ENCODE assay signal across 8 mouse cellular contexts in genomic region chr5:108268127-108269062, GRCm38 (mm10). TPM values are rescaled to one million over a fixed set of nuclear protein-coding genes. Genes with fewer than 3 reads are reported as not detected.
DNase-seq lines count a peak whose midpoint lies in the region; ATAC-seq and TF ChIP-seq lines count a peak whose summit lies in the region.

TSS of gene Dr1 (plus strand) at chr5:108268897.

- no peaks in the 10 kb centered on the region for H3K27me3 ChIP-seq in MEL (ENCODE audit: control insufficient read depth in 1 of 2, insufficient read depth in 2 of 2, low read length in 2 of 2)
- H3K27me3 ChIP-seq in forebrain, embryonic 16.5 days (replicated peaks; ENCODE audit: control insufficient read depth, insufficient read depth, low read length): no peaks in the 10 kb centered on the region
- no peaks in the 10 kb centered on the region for H3K27me3 ChIP-seq in lung, embryonic 16.5 days (ENCODE audit: control insufficient read depth, insufficient read depth, low read depth, low read length)

- TF ChIP-seq RAD21 in MEL (IDR thresholded peaks at IDR 0.05; ENCODE audit: low read depth, low read length): no peak

- H3K27ac ChIP-seq in MEL (ENCODE audit: control insufficient read depth, low read depth, low read length): peak within 1 kb of the TSS; percentile 87
- peak within 1 kb of the TSS; percentile 95 for H3K27ac ChIP-seq in forebrain, embryonic 16.5 days (ENCODE audit: low read length)
- H3K27ac ChIP-seq in lung, embryonic 16.5 days (ENCODE audit: low read length): peak within 1 kb of the TSS; percentile 98

- intact Hi-C loops in heart, postnatal 36 days (cut with DNase I): loop anchor here (2.0 to 10.0 kb wide), 8 partner anchors 44 to 399 kb away; partner anchors contain the start of genes Ccdc18, Dgkq, Gm42517 and Mtf2

- H3K4me2 ChIP-seq in forebrain, embryonic 16.5 days (ENCODE audit: low read length): peak within 1 kb of the TSS; percentile 97
- peak within 1 kb of the TSS; percentile 88 for H3K4me2 ChIP-seq in lung, embryonic 16.5 days (ENCODE audit: low read depth, low read length)

- DNase-seq in MEL (ENCODE audit: low read depth, low spot score): peak; percentile 95
- peak; percentile 90 to 91 for DNase-seq in cerebellum, adult 18-20 months
- peak; percentile 86 to 87 for DNase-seq in heart, postnatal 36 days
- peak; percentile 53 to 79 for DNase-seq in layer of hippocampus, adult 8-10 months (ENCODE audit: low spot score in 2 of 2)
- DNase-seq in ovary, postnatal 14 days (ENCODE audit: low spot score): peak; percentile 74
- DNase-seq in thymus, postnatal 25 days: peak; percentile 89

- H3K79me2 ChIP-seq in MEL (ENCODE audit: control insufficient read depth, insufficient read depth, low read length, poor library complexity): peaks cover 41% of the 10 kb centered on the region

- ATAC-seq in forebrain, embryonic 16.5 days: peak; percentile 99
- peak; percentile 99 for ATAC-seq in lung, embryonic 16.5 days (ENCODE audit: low read depth)

- peak within 1 kb of the TSS; percentile 98 to 100 for H3K4me3 ChIP-seq in MEL (ENCODE audit: control insufficient read depth in 1 of 2, insufficient read depth in 1 of 2, low read depth in 2 of 2, low read length in 2 of 2)
- peak within 1 kb of the TSS; percentile 72 for H3K4me3 ChIP-seq in forebrain, embryonic 16.5 days (replicated peaks; ENCODE audit: low read length)
- peak within 1 kb of the TSS; percentile 100 for H3K4me3 ChIP-seq in lung, embryonic 16.5 days (ENCODE audit: low read length)

- TF ChIP-seq EP300 in MEL (IDR thresholded peaks at IDR 0.05; ENCODE audit: low read depth in 1 of 2, low read length in 2 of 2): peak in 1 of 2 experiments; percentile 12; a peak in 3 of 4 replicates

- peaks cover 6 to 10% of the 10 kb centered on the region in 2 experiments for H3K4me1 ChIP-seq in MEL (ENCODE audit: control insufficient read depth in 1 of 2, insufficient read depth in 2 of 2, low read length in 2 of 2)
- peaks cover 28% of the 10 kb centered on the region for H3K4me1 ChIP-seq in forebrain, embryonic 16.5 days (replicated peaks; ENCODE audit: control insufficient read depth, insufficient read depth, low read length)
- H3K4me1 ChIP-seq in lung, embryonic 16.5 days (replicated peaks; ENCODE audit: control insufficient read depth, insufficient read depth, low read length): peaks cover 16% of the 10 kb centered on the region

- peaks cover 0 to 24% of the 10 kb centered on the region in 2 experiments; a peak in 2 of 4 replicates for H3K36me3 ChIP-seq in MEL (ENCODE audit: control insufficient read depth in 1 of 2, insufficient read depth in 2 of 2, low read length in 2 of 2)
- H3K36me3 ChIP-seq in forebrain, embryonic 16.5 days (ENCODE audit: control insufficient read depth, insufficient read depth): no peaks in the 10 kb centered on the region; the same call in 1 of the 2 replicates
- H3K36me3 ChIP-seq in lung, embryonic 16.5 days (ENCODE audit: control insufficient read depth, insufficient read depth, low read length): no peaks in the 10 kb centered on the region

- H3K9me3 ChIP-seq in MEL (replicated peaks; ENCODE audit: insufficient read depth, low read length): no peaks in the 10 kb centered on the region
- no peaks in the 10 kb centered on the region for H3K9me3 ChIP-seq in forebrain, embryonic 16.5 days (ENCODE audit: control insufficient read depth, low read length)
- no peaks in the 10 kb centered on the region for H3K9me3 ChIP-seq in lung, embryonic 16.5 days (ENCODE audit: control insufficient read depth, low read length)

- peak within 1 kb of the TSS; percentile 99 for H3K9ac ChIP-seq in MEL (ENCODE audit: control insufficient read depth, low read depth, low read length, poor library complexity, severe bottlenecking)
- H3K9ac ChIP-seq in forebrain, embryonic 16.5 days (replicated peaks; ENCODE audit: low read depth, low read length): peak within 1 kb of the TSS; percentile 80
- peak within 1 kb of the TSS; percentile 99 for H3K9ac ChIP-seq in lung, embryonic 16.5 days (ENCODE audit: low read length)

- peak; percentile 79 to 93; a peak in 3 of 4 replicates for TF ChIP-seq POLR2A in MEL (IDR thresholded peaks at IDR 0.05; ENCODE audit: control insufficient read depth in 1 of 2, insufficient read depth in 1 of 2, low read depth in 1 of 2, low read length in 2 of 2, poor library complexity in 1 of 2)

- no peak for TF ChIP-seq CTCF in MEL (IDR thresholded peaks at IDR 0.05 in 2 of 3, conservative IDR thresholded peaks at IDR 0.05 in 1 of 3; ENCODE audit: control insufficient read depth in 1 of 3, insufficient read depth in 1 of 3, low read depth in 2 of 3, low read length in 3 of 3, poor library complexity in 1 of 3, severe bottlenecking in 1 of 3)

- WGBS in forebrain, embryonic 16.5 days: 3% methylated on average over 54 of the region's 55 CpGs
- WGBS in lung, embryonic 16.5 days: 2% methylated on average over 44 of the region's 55 CpGs

TF ChIP-seq in MEL, 35 proteins besides CTCF, POLR2A, EP300 and RAD21:
- TF ChIP-seq KAT2A (conservative IDR thresholded peaks at IDR 0.05; ENCODE audit: low read depth, low read length): peak; percentile 15
- TF ChIP-seq USF1 (IDR thresholded peaks at IDR 0.05; ENCODE audit: low read depth, low read length): peak; percentile 70
- TF ChIP-seq RCOR1 (IDR thresholded peaks at IDR 0.05; ENCODE audit: low read depth, low read length): peak; percentile 35; the same call in 1 of the 2 replicates
- peak; percentile 95 for TF ChIP-seq MYC (IDR thresholded peaks at IDR 0.05; ENCODE audit: low read depth, low read length)
- TF ChIP-seq ETS1 (IDR thresholded peaks at IDR 0.05; ENCODE audit: low read depth, low read length): peak; percentile 40; the same call in 1 of the 2 replicates
- TF ChIP-seq SMC3 (IDR thresholded peaks at IDR 0.05; ENCODE audit: low read depth, low read length): no peak
- TF ChIP-seq ELF1 (IDR thresholded peaks at IDR 0.05; ENCODE audit: low read depth, low read length): peak; percentile 82
- TF ChIP-seq TCF12 (IDR thresholded peaks at IDR 0.05; ENCODE audit: low read depth, low read length): peak; percentile 49
- TF ChIP-seq MYB (IDR thresholded peaks at IDR 0.05; ENCODE audit: low read depth, low read length): no peak
- no peak; the same call in 1 of the 2 replicates for TF ChIP-seq UBTF (IDR thresholded peaks at IDR 0.05; ENCODE audit: borderline replicate concordance, insufficient read depth, low read depth, low read length)
- peak; percentile 84; the same call in 1 of the 2 replicates for TF ChIP-seq ZMIZ1 (IDR thresholded peaks at IDR 0.05; ENCODE audit: low read depth, low read length)
- peak; percentile 86 for TF ChIP-seq SIN3A (IDR thresholded peaks at IDR 0.05; ENCODE audit: low read length)
- 0 out of 2 replicates have a peak, but pooled peaks have one; percentile 32 for TF ChIP-seq BHLHE40 (IDR thresholded peaks at IDR 0.05; ENCODE audit: borderline replicate concordance, low read depth, low read length)
- TF ChIP-seq CHD1 (IDR thresholded peaks at IDR 0.05; ENCODE audit: low read depth, low read length): no peak; the same call in 1 of the 2 replicates
- TF ChIP-seq NRF1 (IDR thresholded peaks at IDR 0.05; ENCODE audit: insufficient read depth, low read depth, low read length, poor library complexity, severe bottlenecking): no peak
- TF ChIP-seq ZKSCAN1 (IDR thresholded peaks at IDR 0.05; ENCODE audit: low read depth, low read length): no peak
- peak; percentile 67 for TF ChIP-seq TBP (IDR thresholded peaks at IDR 0.05; ENCODE audit: low read depth, low read length)
- TF ChIP-seq HCFC1 (IDR thresholded peaks at IDR 0.05; ENCODE audit: low read depth, low read length): peak; percentile 83
- TF ChIP-seq GABPA (IDR thresholded peaks at IDR 0.05; ENCODE audit: low read depth, low read length): no peak
- TF ChIP-seq MAZ (IDR thresholded peaks at IDR 0.05; ENCODE audit: low read depth, low read length): peak; percentile 90
- peak; percentile 97 for TF ChIP-seq MXI1 (IDR thresholded peaks at IDR 0.05; ENCODE audit: low read depth, low read length)
- peak; percentile 61 for TF ChIP-seq GATA1 (IDR thresholded peaks at IDR 0.05; ENCODE audit: low read depth, low read length)
- peak; percentile 10; the same call in 1 of the 2 replicates for TF ChIP-seq MEF2A (IDR thresholded peaks at IDR 0.05; ENCODE audit: extremely low read depth, insufficient replicate concordance, low read depth, low read length, poor library complexity, severe bottlenecking)
- TF ChIP-seq USF2 (IDR thresholded peaks at IDR 0.05; ENCODE audit: borderline replicate concordance in 1 of 2, insufficient read depth in 1 of 2, low read depth in 1 of 2, low read length in 2 of 2): no peak
- TF ChIP-seq ZNF384 (IDR thresholded peaks at IDR 0.05; ENCODE audit: low read depth, low read length): peak; percentile 86
- TF ChIP-seq POLR2AphosphoS2 (IDR thresholded peaks at IDR 0.05; ENCODE audit: low read length): peak; percentile 79; the same call in 1 of the 2 replicates
- peak; percentile 95 for TF ChIP-seq NELFE (IDR thresholded peaks at IDR 0.05; ENCODE audit: low read depth, low read length)
- TF ChIP-seq E2F4 (IDR thresholded peaks at IDR 0.05; ENCODE audit: borderline replicate concordance, low read depth, low read length): no peak
- peak; percentile 93 for TF ChIP-seq MAX (IDR thresholded peaks at IDR 0.05; ENCODE audit: low read length)

RNA-seq across cellular contexts. Expression of gene Dr1, which starts in this region (rescaled TPM):
- total RNA-seq in MEL (2012; rRNA removed): 32.5 and 36.3 TPM in 2 replicates
- polyA plus RNA-seq in MEL (2012; ENCODE audit: insufficient read depth in 1 of 2, insufficient read length in 2 of 2, low read depth in 1 of 2, low replicate concordance in 2 of 2, missing spikeins in 1 of 2): 10 to 100 TPM in 1 of 2 experiments, not detected in 1; 47.2 TPM
- polyA plus RNA-seq in forebrain, embryonic 16.5 days (2015; fragmentation: Nextera tagmentation; extraction: Ambion mirVana): 44.3 and 52.8 TPM in 2 replicates
- 10 to 100 TPM; 20.0 to 21.1 TPM for total RNA-seq in heart, postnatal 36 days (2021)
- 10 to 100 TPM; 38.6 to 47.0 (median 42.6) TPM for total RNA-seq in layer of hippocampus, adult 8-10 months (2022)
- polyA plus RNA-seq in lung, embryonic 16.5 days (2015; fragmentation: Nextera tagmentation; extraction: Ambion mirVana): 40.5 and 45.3 TPM in 2 replicates

Comparison
In these comparisons a context has a peak if more than half of its experiments do, and no peak if none do; other contexts are left out.
1. Peak in every context shown above with its lines: DNase-seq, ATAC-seq, H3K4me3 ChIP-seq and H3K27ac ChIP-seq.